Mouse (Mus musculus) heart, embryonic 13.5 days (tissue): ENCODE data around the gene Ndufv3. TPM values are rescaled to one million over a fixed set of nuclear protein-coding genes. Genes with fewer than 3 reads are reported as not detected.
"Not testable (repeated sequence)": the region's sequence is repeated elsewhere in the genome, so short reads cannot be mapped to it uniquely, and the experiment has no call there.

ENCODE experiments used
- ATAC-seq: fragments of 200-750 bp; cut with Nextera tagmentation; 2 replicates; pipeline ENCODE4 v1.8.0; 2017; ENCODE audit warnings: moderate TSS enrichment; ENCODE audit not compliant: insufficient number of reproducible peaks, low FRiP score, low TSS enrichment; ENCODE audit errors: extremely low read depth
- H3K27ac ChIP-seq: fragments of 300-500 bp; sonication (generic); replicated peaks from 2 replicates; pipeline ENCODE4 v1.5.1; 2015; ENCODE audit warnings: moderate library complexity, mild to moderate bottlenecking, inconsistent platforms
- H3K27me3 ChIP-seq: fragments of 300-500 bp; sonication (generic); replicated peaks from 2 replicates; pipeline ENCODE4 v1.6.1; 2015; ENCODE audit warnings: mild to moderate bottlenecking, inconsistent platforms
- H3K36me3 ChIP-seq: fragments of 300-500 bp; sonication (generic); 2 replicates; pipeline ENCODE4 v1.6.1; 2015; ENCODE audit warnings: mild to moderate bottlenecking, inconsistent platforms
- H3K4me1 ChIP-seq: fragments of 300-500 bp; sonication (generic); 2 replicates; pipeline ENCODE4 v1.6.1; 2015; ENCODE audit warnings: inconsistent platforms
- H3K4me2 ChIP-seq: fragments of 300-500 bp; sonication (generic); 2 replicates; pipeline ENCODE4 v1.6.1; 2015; ENCODE audit warnings: inconsistent platforms, mild to moderate bottlenecking, moderate library complexity
- H3K4me3 ChIP-seq: fragments of 300-500 bp; sonication (generic); 2 replicates; pipeline ENCODE4 v1.5.1; 2015; ENCODE audit warnings: moderate library complexity, mild to moderate bottlenecking, inconsistent platforms
- H3K9ac ChIP-seq: fragments of 300-500 bp; sonication (generic); 2 replicates; pipeline ENCODE4 v1.6.1; 2015; ENCODE audit warnings: inconsistent platforms, mild to moderate bottlenecking, moderate library complexity
- H3K9me3 ChIP-seq: fragments of 300-500 bp; sonication (generic); 2 replicates; pipeline ENCODE4 v1.6.1; 2016; ENCODE audit warnings: inconsistent platforms
- WGBS: fragments of 180-500 bp; shearing (Covaris S2); methylation state at CpG from one replicate; pipeline ENCODE4 v1.1.7; 2015; ENCODE audit warnings: mixed read lengths; 5-methylcytosine and 5-hydroxymethylcytosine counted together
- polyA plus RNA-seq: library from polyadenylated mRNA; unstranded; fragments of >200 nt; fragmentation: Nextera tagmentation; extraction: Ambion mirVana; gene quantifications from 2 replicates; pipeline ENCODE4 v1.2.1, GENCODE M21; 2015

Gene Ndufv3
- polyA plus RNA-seq, 1 experiment from 2014 or later, result 523 TPM

GRCm38 (mm10) chr17:31514696-31515095, 5.2 kb upstream of the Ndufv3 start:
- no peak overlapping the region for H3K4me3 ChIP-seq
- H3K4me2 ChIP-seq, result no peak overlapping the region
- H3K27me3 ChIP-seq, result no peaks in the 10 kb centered on the region
- H3K4me1 ChIP-seq, result peaks cover 18% of the 10 kb centered on the region
- no peak for ATAC-seq
- H3K9ac ChIP-seq, result no peak overlapping the region
- 63% methylated on average over 1 of the region's 1 CpGs for WGBS
- no peak overlapping the region for H3K27ac ChIP-seq
- peaks cover 8% of the 10 kb centered on the region for H3K36me3 ChIP-seq
- no peaks in the 10 kb centered on the region for H3K9me3 ChIP-seq

DNA sequence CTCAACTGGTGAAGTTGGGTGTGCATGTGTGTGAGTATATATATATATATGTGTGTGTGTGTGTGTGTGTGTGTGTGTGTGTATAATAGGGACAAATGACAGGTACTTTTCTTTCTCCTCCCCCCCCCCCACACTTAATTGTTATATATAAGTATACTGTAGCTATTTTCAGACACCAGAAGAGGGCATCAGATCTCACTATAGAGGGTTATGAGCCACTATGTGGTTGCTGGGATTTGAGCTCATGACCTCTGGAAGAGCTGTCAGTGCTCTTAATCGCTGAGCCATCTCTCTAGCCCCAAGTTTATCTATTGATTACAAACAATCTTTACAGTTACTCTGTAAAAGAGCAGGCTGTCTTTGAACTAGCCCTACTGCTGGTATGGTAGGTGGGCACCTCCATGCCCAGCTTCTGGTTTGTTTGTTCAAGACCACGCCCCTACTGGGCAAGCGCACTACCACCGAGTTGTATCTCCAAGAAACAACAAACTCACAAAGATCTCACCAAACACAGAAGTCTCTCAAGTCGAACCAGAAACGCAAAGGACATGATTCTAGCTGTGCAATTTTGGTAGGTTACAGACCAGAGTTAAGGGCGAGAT, 470 bp upstream of the Ndufv3 start:
- H3K4me3 ChIP-seq, result peak overlapping the region; percentile 89
- H3K9me3 ChIP-seq, result no peaks in the 10 kb centered on the region
- peaks cover 29% of the 10 kb centered on the region for H3K36me3 ChIP-seq
- WGBS, result 5% methylated on average over 7 of the region's 7 CpGs
- H3K4me2 ChIP-seq, result peak overlapping the region; percentile 76
- peaks cover 29% of the 10 kb centered on the region for H3K4me1 ChIP-seq
- H3K27ac ChIP-seq, result peak overlapping the region; percentile 46; the same call in 1 of the 2 replicates
- peak; percentile 29; the same call in 1 of the 2 replicates for ATAC-seq
- no peaks in the 10 kb centered on the region for H3K27me3 ChIP-seq
- peak overlapping the region; percentile 67; the same call in 1 of the 2 replicates for H3K9ac ChIP-seq

GRCm38 (mm10) chr17:31520895-31521294, 980 bp downstream of the Ndufv3 start:
- peak overlapping the region; percentile 94 for H3K9ac ChIP-seq
- H3K9me3 ChIP-seq, result no peaks in the 10 kb centered on the region
- H3K27ac ChIP-seq, result peak overlapping the region; percentile 88
- peak overlapping the region; percentile 76 for H3K4me2 ChIP-seq
- peaks cover 43% of the 10 kb centered on the region for H3K36me3 ChIP-seq
- 12% methylated on average over 3 of the region's 3 CpGs for WGBS
- H3K4me1 ChIP-seq, result peaks cover 34% of the 10 kb centered on the region
- no peaks in the 10 kb centered on the region for H3K27me3 ChIP-seq
- ATAC-seq, result no peak
- peak overlapping the region; percentile 89 for H3K4me3 ChIP-seq

DNA sequence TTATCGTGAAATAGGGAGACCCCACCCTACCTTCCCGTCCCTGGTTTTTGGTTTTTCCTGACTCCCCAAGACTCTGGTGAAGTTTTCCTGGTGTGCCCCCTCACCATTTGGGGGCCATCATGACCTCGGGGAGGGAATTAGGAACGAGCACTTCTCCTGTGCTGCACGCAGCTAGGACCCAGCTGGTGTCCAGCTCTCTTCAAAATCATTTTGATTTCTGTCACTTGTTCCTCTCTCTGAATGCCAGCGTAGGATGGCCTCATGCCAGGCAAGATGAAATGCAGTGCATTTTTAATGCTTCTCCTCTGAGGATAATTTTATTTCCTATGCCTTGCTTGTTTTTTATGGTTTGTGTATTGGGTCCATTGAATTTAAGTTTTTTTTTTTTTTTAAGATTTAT, 2.0 kb downstream of the Ndufv3 start:
- Histone ChIP-seq H3K27me3 (no peaks in the 10 kb centered on the region), H3K4me2 (peak overlapping the region; percentile 76), H3K36me3 (peaks cover 54% of the 10 kb centered on the region), H3K9ac (peak overlapping the region; percentile 94; the same call in 1 of the 2 replicates), H3K4me1 (peaks cover 34% of the 10 kb centered on the region), H3K4me3 (no peak overlapping the region), H3K27ac (peak overlapping the region; percentile 88; the same call in 1 of the 2 replicates), H3K9me3 (no peaks in the 10 kb centered on the region)
- WGBS, result 85% methylated on average over 6 of the region's 6 CpGs
- no peak for ATAC-seq

- 91% methylated on average over 4 of the region's 4 CpGs for WGBS
- no peak overlapping the region for H3K9ac ChIP-seq
- H3K27me3 ChIP-seq, result no peaks in the 10 kb centered on the region
- H3K36me3 ChIP-seq, result peaks cover 84% of the 10 kb centered on the region
- H3K4me1 ChIP-seq, result peaks cover 32% of the 10 kb centered on the region
- H3K4me3 ChIP-seq, result no peak overlapping the region
- no peak for ATAC-seq
- no peak overlapping the region for H3K4me2 ChIP-seq
- no peak overlapping the region for H3K27ac ChIP-seq
- no peaks in the 10 kb centered on the region for H3K9me3 ChIP-seq
Observed at GRCm38 (mm10) chr17:31525114-31525513, 5.2 kb downstream of the Ndufv3 start.

- Histone ChIP-seq H3K4me3 (no peak overlapping the region), H3K4me2 (no peak overlapping the region), H3K27ac (no peak overlapping the region), H3K9ac (no peak overlapping the region), H3K9me3 (no peaks in the 10 kb centered on the region), H3K4me1 (peaks cover 28% of the 10 kb centered on the region), H3K27me3 (no peaks in the 10 kb centered on the region), H3K36me3 (peaks cover 91% of the 10 kb centered on the region)
- no peak for ATAC-seq
- 100% methylated on average over 3 of the region's 3 CpGs for WGBS
Observed at GRCm38 (mm10) chr17:31525816-31526215, 5.9 kb downstream of the Ndufv3 start.

- peaks cover 80% of the 10 kb centered on the region for H3K36me3 ChIP-seq
Observed at GRCm38 (mm10) chr17:31529314-31529713, 9.4 kb downstream of the Ndufv3 start.

GRCm38 (mm10) chr17:31531441-31532158, 11.7 kb downstream of the Ndufv3 start:
- H3K4me2 ChIP-seq, result no peak overlapping the region
- WGBS, result 76% methylated on average over 14 of the region's 14 CpGs
- H3K27me3 ChIP-seq, result no peaks in the 10 kb centered on the region
- ATAC-seq, result no peak
- H3K9ac ChIP-seq, result no peak overlapping the region
- no peaks in the 10 kb centered on the region for H3K9me3 ChIP-seq
- peaks cover 57% of the 10 kb centered on the region for H3K36me3 ChIP-seq
- H3K27ac ChIP-seq, result no peak overlapping the region
- H3K4me3 ChIP-seq, result no peak overlapping the region
- H3K4me1 ChIP-seq, result peaks cover 11% of the 10 kb centered on the region

More at GRCm38 (mm10) chr17:31529314-31529713, 9.4 kb downstream of the Ndufv3 start:
- H3K4me2 ChIP-seq, result no peak overlapping the region
- no peaks in the 10 kb centered on the region for H3K9me3 ChIP-seq
- no peak overlapping the region for H3K27ac ChIP-seq
- no peak overlapping the region for H3K4me3 ChIP-seq
- ATAC-seq, result no peak
- H3K27me3 ChIP-seq, result no peaks in the 10 kb centered on the region
- H3K9ac ChIP-seq, result no peak overlapping the region
- 42% methylated on average over 15 of the region's 15 CpGs for whole genome bisulfite sequencing
- H3K4me1 ChIP-seq, result 0 out of 2 replicates have a peak, but pooled peaks cover 6% of the 10 kb centered on the region

DNA sequence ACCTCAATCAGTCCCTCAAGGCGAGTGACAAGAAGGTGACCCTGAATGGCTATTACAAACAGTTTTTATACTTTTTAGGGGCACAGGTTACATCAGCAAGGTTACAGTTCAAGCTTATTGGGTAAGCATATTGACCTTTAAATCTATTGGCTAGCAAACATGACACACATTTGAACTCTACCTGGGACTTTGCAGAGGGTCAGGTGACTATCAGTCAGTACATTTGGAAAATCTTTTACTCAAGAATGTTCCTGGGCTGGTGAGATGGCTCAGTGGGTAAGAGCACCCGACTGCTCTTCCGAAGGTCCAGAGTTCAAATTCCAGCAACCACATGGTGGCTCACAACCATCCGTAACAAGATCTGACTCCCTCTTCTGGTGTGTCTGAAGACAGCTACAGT, 12.4 kb downstream of the Ndufv3 start:
- peaks cover 50% of the 10 kb centered on the region for H3K36me3 ChIP-seq
- not testable (repeated sequence) for H3K4me3 ChIP-seq, ATAC-seq, H3K27ac ChIP-seq, H3K27me3 ChIP-seq, H3K9ac ChIP-seq, H3K9me3 ChIP-seq, H3K4me2 ChIP-seq
- H3K4me1 ChIP-seq, result peaks cover 11% of the 10 kb centered on the region
- 90% methylated on average over 4 of the region's 4 CpGs for WGBS

DNA sequence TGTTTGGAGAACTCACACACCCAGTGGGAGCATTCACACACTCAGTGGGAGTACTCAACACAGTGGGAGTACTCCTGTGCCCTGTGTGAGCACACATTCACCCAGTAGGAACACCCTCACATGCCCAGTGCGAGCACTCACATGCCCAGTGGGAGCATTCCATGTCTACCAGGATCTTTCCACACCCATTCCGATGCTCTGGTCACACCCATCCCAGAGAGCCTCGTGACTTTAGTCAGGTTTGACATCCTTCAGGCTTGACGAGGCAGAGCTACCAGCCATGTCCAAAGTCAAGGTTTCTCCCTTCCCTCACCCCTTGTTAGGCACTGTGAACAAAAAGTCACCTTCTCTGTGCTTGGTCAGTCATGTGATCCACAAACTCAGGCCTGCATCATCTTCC, 15.4 kb downstream of the Ndufv3 start:
- H3K27ac ChIP-seq, result peak overlapping the region; percentile 82
- peaks cover 11% of the 10 kb centered on the region for H3K4me1 ChIP-seq
- 52% methylated on average over 4 of the region's 4 CpGs for WGBS
- H3K9me3 ChIP-seq, result no peaks in the 10 kb centered on the region
- H3K36me3 ChIP-seq, result peaks cover 21% of the 10 kb centered on the region
- H3K27me3 ChIP-seq, result no peaks in the 10 kb centered on the region
- H3K9ac ChIP-seq, result no peak overlapping the region
- H3K4me3 ChIP-seq, result no peak overlapping the region
- ATAC-seq, result no peak
- peak overlapping the region; percentile 27; the same call in 1 of the 2 replicates for H3K4me2 ChIP-seq

GRCm38 (mm10) chr17:31535871-31536629, 16.1 kb downstream of the Ndufv3 start:
- Histone ChIP-seq H3K9ac (peak overlapping the region; percentile 12; the same call in 1 of the 2 replicates), H3K27me3 (no peaks in the 10 kb centered on the region), H3K27ac (peak overlapping the region; percentile 82), H3K4me1 (peaks cover 11% of the 10 kb centered on the region), H3K4me3 (no peak overlapping the region), H3K36me3 (peaks cover 14% of the 10 kb centered on the region), H3K9me3 (no peaks in the 10 kb centered on the region), H3K4me2 (peak overlapping the region; percentile 27)
- WGBS, result 39% methylated on average over 8 of the region's 8 CpGs
- ATAC-seq, result no peak
